Mouse (Mus musculus) intestine, embryonic 15.5 days (tissue): ENCODE results near the gene Gm4201. TPM values are rescaled to one million over a fixed set of nuclear protein-coding genes. Genes with fewer than 3 reads are reported as not detected.
"Not testable (repeated sequence)": the region's sequence is repeated elsewhere in the genome, so short reads cannot be mapped to it uniquely, and the experiment has no call there.

Experiments
- ATAC-seq: fragments of 200-750 bp; cut with Nextera tagmentation; 2 replicates; pipeline ENCODE4 v1.8.0; 2017; ENCODE audit warnings: moderate TSS enrichment, moderate library complexity
- H3K27ac ChIP-seq: fragments of 300-500 bp; sonication (generic); 2 replicates; pipeline ENCODE4 v1.5.1; 2015; ENCODE audit warnings: mild to moderate bottlenecking, inconsistent platforms
- H3K27me3 ChIP-seq: fragments of 300-500 bp; sonication (generic); replicated peaks from 2 replicates; pipeline ENCODE4 v1.6.1; 2015; ENCODE audit warnings: inconsistent platforms
- H3K36me3 ChIP-seq: fragments of 300-500 bp; sonication (generic); 2 replicates; pipeline ENCODE4 v1.6.1; 2015; ENCODE audit warnings: inconsistent platforms
- H3K4me1 ChIP-seq: fragments of 300-500 bp; sonication (generic); replicated peaks from 2 replicates; pipeline ENCODE4 v1.6.1; 2015; ENCODE audit warnings: inconsistent platforms
- H3K4me2 ChIP-seq: fragments of 300-500 bp; sonication (generic); replicated peaks from 2 replicates; pipeline ENCODE4 v1.6.1; 2015; ENCODE audit warnings: mild to moderate bottlenecking, inconsistent platforms
- H3K4me3 ChIP-seq: fragments of 300-500 bp; sonication (generic); replicated peaks from 2 replicates; pipeline ENCODE4 v1.5.1; 2015; ENCODE audit warnings: inconsistent platforms
- H3K9ac ChIP-seq: fragments of 300-500 bp; sonication (generic); 2 replicates; pipeline ENCODE4 v1.6.1; 2015; ENCODE audit warnings: inconsistent platforms
- H3K9me3 ChIP-seq: fragments of 300-500 bp; sonication (generic); 2 replicates; pipeline ENCODE4 v1.6.1; 2016; ENCODE audit warnings: inconsistent platforms
- WGBS: fragments of 180-500 bp; shearing (Covaris S2); methylation state at CpG from one replicate; pipeline ENCODE4 v1.1.7; 2015; 5-methylcytosine and 5-hydroxymethylcytosine counted together
- polyA plus RNA-seq: library from polyadenylated mRNA; unstranded; fragments of >200 nt; fragmentation: Nextera tagmentation; extraction: Ambion mirVana; gene quantifications from 2 replicates; pipeline ENCODE4 v1.2.1, GENCODE M21; 2015

Gene Gm4201
- not detected in 2 replicates for polyA plus RNA-seq

GRCm38 (mm10) chr7:22565243-22565642 is at the start of gene Gm4201:
TSS of gene Gm4201 (minus strand) at chr7:22565343.
- H3K27ac ChIP-seq, H3K27me3 ChIP-seq, H3K9me3 ChIP-seq, H3K36me3 ChIP-seq, H3K4me2 ChIP-seq, H3K9ac ChIP-seq, H3K4me3 ChIP-seq, ATAC-seq, H3K4me1 ChIP-seq: not testable (repeated sequence)
- WGBS, result no CpG with 5 or more reads among the region's 3 CpGs

- not testable (repeated sequence) for H3K36me3 ChIP-seq, H3K9me3 ChIP-seq, H3K4me3 ChIP-seq, H3K4me2 ChIP-seq, H3K27me3 ChIP-seq, H3K9ac ChIP-seq, H3K4me1 ChIP-seq, H3K27ac ChIP-seq, ATAC-seq
- 82% methylated on average over 2 of the region's 4 CpGs for WGBS
Observed at GRCm38 (mm10) chr7:22588027-22588426, 22.9 kb upstream of the Gm4201 start, which contains the start of gene Gm4565. TSS of gene Gm4565 (minus strand) at chr7:22588127.

- not testable (repeated sequence) for H3K4me3 ChIP-seq, ATAC-seq, H3K4me2 ChIP-seq, H3K27ac ChIP-seq, H3K9me3 ChIP-seq, H3K36me3 ChIP-seq, H3K9ac ChIP-seq, H3K27me3 ChIP-seq, H3K4me1 ChIP-seq
- WGBS, result no CpG with 5 or more reads among the region's 1 CpGs
Observed at GRCm38 (mm10) chr7:22534787-22535186, 30.4 kb downstream of the Gm4201 start, which contains the start of gene Gm8677. TSS of gene Gm8677 (minus strand) at chr7:22534887.

- H3K9me3 ChIP-seq, H3K9ac ChIP-seq, ATAC-seq, H3K4me3 ChIP-seq, H3K27me3 ChIP-seq, H3K27ac ChIP-seq, H3K4me2 ChIP-seq, H3K36me3 ChIP-seq, H3K4me1 ChIP-seq: not testable (repeated sequence)
- WGBS, result no CpG with 5 or more reads among the region's 3 CpGs
Observed at GRCm38 (mm10) chr7:22522667-22523066, 42.5 kb downstream of the Gm4201 start, which contains the start of gene Vmn1r152. TSS of gene Vmn1r152 (plus strand) at chr7:22522967.

Other genes with a start within 250 kb of the Gm4201 start
- gene Gm4187, start 235.6 kb downstream of the Gm4201 start, polyA plus RNA-seq, result not detected in 2 replicates
- not detected in 2 replicates for gene Gm8660, start 194.3 kb downstream of the Gm4201 start, polyA plus RNA-seq
- gene Vmn1r148, start 151.8 kb downstream of the Gm4201 start, polyA plus RNA-seq, result not detected in 2 replicates
- gene Vmn1r149, start 127.1 kb downstream of the Gm4201 start, polyA plus RNA-seq, result not detected in 2 replicates
- gene Gm10665, start 101.3 kb downstream of the Gm4201 start, polyA plus RNA-seq, result not detected in 2 replicates
- not detected in 2 replicates for gene Vmn1r151, start 65.7 kb downstream of the Gm4201 start, polyA plus RNA-seq
- not detected in 2 replicates for gene Vmn1r152, start 42.4 kb downstream of the Gm4201 start, polyA plus RNA-seq
- gene Gm8677, start 30.5 kb downstream of the Gm4201 start, polyA plus RNA-seq, result not detected in 2 replicates
- not detected in 2 replicates for gene Gm4565, start 22.8 kb upstream of the Gm4201 start, polyA plus RNA-seq
- not detected in 2 replicates for gene Vmn1r155, start 92.7 kb upstream of the Gm4201 start, polyA plus RNA-seq
- gene Gm8693, start 127.0 kb upstream of the Gm4201 start, polyA plus RNA-seq, result not detected in 2 replicates
- gene Gm4567, start 154.4 kb upstream of the Gm4201 start, polyA plus RNA-seq, result not detected in 2 replicates
- not detected in 2 replicates for gene Vmn1r157, start 196.4 kb upstream of the Gm4201 start, polyA plus RNA-seq
- not detected in 2 replicates for gene Vmn1r158, start 225.4 kb upstream of the Gm4201 start, polyA plus RNA-seq